In genomic region chr19:56721387-56722211, GRCm38 (mm10) we compare ENCODE assay signal across 9 mouse cellular contexts. TPM values are rescaled to one million over a fixed set of nuclear protein-coding genes. Genes with fewer than 3 reads are reported as not detected.
DNase-seq lines count a peak whose midpoint lies in the region; ATAC-seq and TF ChIP-seq lines count a peak whose summit lies in the region.
"Had no signal": no experiment of that assay in that cellular context is flagged by ENCODE, and none has a peak within 500 bp of the region (broad histone marks: within the 10 kb centered on the region; RNA-seq: fewer than 3 reads in every experiment).

Adrb1 (plus strand) TSS chr19:56722199.

- no peak for TF ChIP-seq CTCF in G1E (IDR thresholded peaks at IDR 0.05; ENCODE audit: low read depth, low read length)
- no peak for TF ChIP-seq CTCF in bone marrow macrophage, adult 2 months (IDR thresholded peaks at IDR 0.05; ENCODE audit: low read depth, low read length)

- H3K4me2 ChIP-seq in hindbrain, embryonic 11.5 days (replicated peaks; ENCODE audit: low read depth, low read length) = peak within 1 kb of the TSS; percentile 68

- under 1% methylated on average over 41 of the region's 63 CpGs for WGBS in hindbrain, embryonic 11.5 days

- H3K4me3 ChIP-seq in G1E (ENCODE audit: low read depth, low read length) = peak within 1 kb of the TSS; percentile 28; the same call in 1 of the 2 replicates
- H3K4me3 ChIP-seq in bone marrow macrophage, adult 2 months (ENCODE audit: insufficient read depth, low read length) = peak within 1 kb of the TSS; percentile 43; the same call in 1 of the 2 replicates
- H3K4me3 ChIP-seq in hindbrain, embryonic 11.5 days (ENCODE audit: low read depth, low read length) = peak within 1 kb of the TSS; percentile 46

- no peak for TF ChIP-seq POLR2A in bone marrow macrophage, adult 2 months (IDR thresholded peaks at IDR 0.05; ENCODE audit: borderline replicate concordance, low read depth, low read length)

- DNase-seq in G1E (ENCODE audit: low spot score) (no peak), adipocyte (ENCODE audit: low spot score) (no peak)
- peak; percentile 39 for DNase-seq in forelimb bud, embryonic 11.5 days (ENCODE audit: low read depth, low spot score)
- peak; percentile 60 for DNase-seq in hindbrain, embryonic 11.5 days (ENCODE audit: low spot score)
- peak; percentile 81 to 84 for DNase-seq in layer of hippocampus, postnatal 36 days
- peak; percentile 88 for DNase-seq in lung, postnatal 10 days
- DNase-seq in retina, postnatal 1 day = peak; percentile 66

- H3K36me3 ChIP-seq in G1E (replicated peaks) = no peaks in the 10 kb centered on the region
- no peaks in the 10 kb centered on the region for H3K36me3 ChIP-seq in hindbrain, embryonic 11.5 days (ENCODE audit: control insufficient read depth, insufficient read depth, low read length)

- peak within 1 kb of the TSS; percentile 12; the same call in 1 of the 2 replicates for H3K9ac ChIP-seq in hindbrain, embryonic 11.5 days (ENCODE audit: low read depth, low read length)

- H3K4me1 ChIP-seq in G1E (ENCODE audit: insufficient read depth, low read depth, low read length) = no peaks in the 10 kb centered on the region
- H3K4me1 ChIP-seq in bone marrow macrophage, adult 2 months (ENCODE audit: control insufficient read depth, insufficient read depth, low read length) = peaks cover 9% of the 10 kb centered on the region
- peaks cover 16% of the 10 kb centered on the region for H3K4me1 ChIP-seq in hindbrain, embryonic 11.5 days (replicated peaks; ENCODE audit: control insufficient read depth, insufficient read depth, low read length)

- peaks cover 25% of the 10 kb centered on the region for H3K9me3 ChIP-seq in G1E (replicated peaks)
- H3K9me3 ChIP-seq in hindbrain, embryonic 11.5 days (ENCODE audit: control insufficient read depth, low read length) = no peaks in the 10 kb centered on the region

- H3K27me3 ChIP-seq in G1E (ENCODE audit: insufficient read depth, low read length) = peaks cover 13% of the 10 kb centered on the region; the same call in 1 of the 2 replicates
- H3K27me3 ChIP-seq in hindbrain, embryonic 11.5 days (ENCODE audit: control insufficient read depth, insufficient read depth, low read length) = peaks cover 54% of the 10 kb centered on the region

- H3K27ac ChIP-seq in bone marrow macrophage, adult 2 months (ENCODE audit: insufficient read depth, low read depth, low read length) = no peak within 1 kb of the TSS
- no peak within 1 kb of the TSS for H3K27ac ChIP-seq in hindbrain, embryonic 11.5 days (ENCODE audit: low read depth, low read length)

- ATAC-seq in G1E (ENCODE audit: extremely low read depth, insufficient number of reproducible peaks, low FRiP score, poor library complexity, severe bottlenecking) = no peak
- 0 out of 2 replicates have a peak, but pooled peaks have one; percentile 33 for ATAC-seq in hindbrain, embryonic 11.5 days (ENCODE audit: low FRiP score)

RNA-seq across cellular contexts. Expression of gene Adrb1, which starts in this region (rescaled TPM):
- total RNA-seq in G1E (2014; fragmentation: Nextera tagmentation) = not detected in 2 replicates
- 0.05 TPM in 1 of 2 replicates, not detected in the other for total RNA-seq in G1E (2017)
- polyA plus RNA-seq in G1E (2012) = not detected in 2 replicates
- not detected in 2 replicates for polyA plus RNA-seq in bone marrow macrophage, adult 2 months (2012; ENCODE audit: insufficient read depth, insufficient read length, missing spikeins)
- 0.11 and 0.17 TPM in 2 replicates for polyA plus RNA-seq in hindbrain, embryonic 11.5 days (2014; fragmentation: Nextera tagmentation; extraction: Ambion mirVana)
- total RNA-seq in layer of hippocampus, postnatal 36 days (2021) = 10 to 100 TPM; 18.4 to 20.4 TPM
- total RNA-seq: hematopoietic stem cell, adult 5-6 weeks had no signal

Comparison
In these comparisons a context has a peak if more than half of its experiments do, and no peak if none do; other contexts are left out.
1. RNA of gene Adrb1 (total RNA-seq): 18.4 to 20.4 TPM in layer of hippocampus, postnatal 36 days; 0.05 TPM in G1E; every median in the first group is over 10 times any median in the second.
2. Peak in DNase-seq, ATAC-seq, H3K4me3 ChIP-seq, H3K9ac ChIP-seq and H3K4me2 ChIP-seq in hindbrain, embryonic 11.5 days; RNA of the gene not detected or under 1 TPM.
3. DNase-seq: peak in forelimb bud, embryonic 11.5 days (single experiment), layer of hippocampus, postnatal 36 days (2 of 2), lung, postnatal 10 days (single experiment) and retina, postnatal 1 day (single experiment); none in G1E (single experiment) and adipocyte (single experiment).
4. Peak in every context shown above with its lines, with median percentiles within 50 percentile points of each other: H3K4me3 ChIP-seq.